Mouse (Mus musculus) testis, adult 2 months (tissue): ENCODE measurements around the gene Plbd1.

Experiments used
- CTCF ChIP-seq: fragments of 200-500 bp; IDR thresholded peaks from 2 replicates; pipeline ENCODE4 v1.5.1; 2012; ENCODE audit warnings: low read depth, mild to moderate bottlenecking, inconsistent platforms, low read length, moderate library complexity; ENCODE audit not compliant: control insufficient read depth, insufficient read depth, insufficient replicate concordance
- POLR2A ChIP-seq: fragments of 200-500 bp; IDR thresholded peaks from 2 replicates; pipeline ENCODE4 v1.6.1; 2012; ENCODE audit warnings: low read depth, mild to moderate bottlenecking, inconsistent platforms, low read length, moderate library complexity; ENCODE audit not compliant: control insufficient read depth

GRCm38 (mm10) chr6:136701878-136702277 lies 40.1 kb upstream of the Plbd1 start:
- TF ChIP-seq CTCF (no peak), POLR2A (no peak)
